Mouse (Mus musculus): ENCODE data around the gene Vwa3a.
"Not testable (repeated sequence)": the region's sequence is repeated elsewhere in the genome, so short reads cannot be mapped to it uniquely, and the experiment has no call there.

Vwa3a gene

DNA sequence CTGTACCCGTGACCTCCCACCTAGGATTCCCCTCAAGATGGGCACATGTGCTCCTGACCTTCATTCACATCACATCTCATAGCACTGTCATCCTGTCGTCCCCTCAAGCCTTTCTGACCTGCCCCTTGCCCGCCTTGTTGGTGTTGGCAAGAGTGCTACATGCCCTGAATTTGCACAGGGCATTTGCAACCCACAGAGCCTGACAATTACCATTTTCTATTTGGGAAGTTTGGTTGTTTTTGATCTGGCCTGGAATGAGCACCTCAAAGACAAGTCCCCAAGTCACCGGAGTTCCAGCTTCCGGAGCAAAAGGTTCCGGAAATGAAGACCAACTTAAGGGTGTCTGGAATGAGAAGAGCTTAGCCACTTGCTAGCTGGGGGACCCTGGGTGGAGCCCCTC lies at the start of gene Vwa3a:
TSS of gene Vwa3a (plus strand) at position 301 of the 400 bp plus-strand sequence.
- DNase-seq, result no peak

DNA sequence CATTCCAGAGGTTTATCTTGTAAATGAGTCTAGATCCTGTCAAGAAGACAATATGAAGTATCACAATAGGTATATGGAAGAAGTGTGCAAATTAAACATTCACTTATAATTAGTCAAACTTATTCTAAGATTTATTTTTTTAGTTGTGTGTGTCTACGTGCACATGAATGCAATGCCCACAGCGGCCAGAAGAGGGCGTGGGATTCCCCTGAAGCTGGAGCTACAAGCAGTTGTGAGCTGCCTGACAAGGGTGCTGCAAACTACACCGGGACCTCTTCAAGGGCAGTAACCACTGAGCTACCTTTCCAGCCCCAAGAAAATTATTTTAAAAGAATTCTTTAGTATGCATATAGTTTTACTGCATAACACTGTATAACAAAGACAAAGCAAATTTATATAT lies 48.5 kb upstream of the Vwa3a start:
- DNase-seq, result peak; percentile 39

GRCm38 (mm10) chr7:120693831-120694375 lies 45.2 kb upstream of the Vwa3a start:
- no peak for DNase-seq

DNA sequence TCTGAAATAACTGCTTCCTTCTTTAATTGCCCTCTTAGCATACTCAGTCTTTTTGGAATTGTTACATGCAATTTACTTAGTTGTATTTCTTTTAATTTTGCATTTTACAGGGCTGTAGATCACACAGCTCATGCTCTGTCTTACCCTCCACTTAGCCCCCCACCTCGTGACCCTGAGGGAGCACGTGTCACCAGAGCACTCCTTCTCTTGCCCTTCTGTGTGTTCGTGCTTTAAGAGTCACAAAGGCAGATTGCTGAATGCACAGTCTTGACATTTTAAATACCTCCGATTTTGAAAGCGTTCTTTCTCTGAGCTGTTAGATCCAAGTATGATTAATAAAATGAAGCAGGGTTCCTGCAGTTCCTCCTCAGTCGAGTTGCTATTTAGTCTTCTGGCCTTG lies 43.9 kb upstream of the Vwa3a start:
- DNase-seq, result no peak

DNA sequence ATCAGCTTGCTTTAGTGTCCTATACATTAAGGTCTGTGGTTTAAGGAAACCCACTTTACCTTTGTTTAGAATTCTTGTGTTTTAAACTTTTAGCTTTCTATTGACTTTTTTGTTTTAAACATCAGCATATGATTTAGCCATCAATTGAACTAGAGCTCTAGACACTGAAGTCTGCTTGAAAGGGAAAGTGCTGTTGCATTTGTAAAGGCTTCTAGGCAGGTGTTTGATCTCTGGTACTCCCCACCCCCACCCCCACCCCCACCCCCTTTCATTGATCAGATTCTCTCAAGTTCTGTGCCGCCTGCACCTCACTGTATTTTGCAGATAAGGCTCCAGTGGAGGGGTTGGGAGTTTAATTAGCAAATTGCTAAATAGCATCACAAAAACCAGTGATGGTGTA lies 43.5 kb upstream of the Vwa3a start:
- DNase-seq, result no peak

GRCm38 (mm10) chr7:120696331-120696730 lies 42.8 kb upstream of the Vwa3a start:
- no peak for DNase-seq

DNA sequence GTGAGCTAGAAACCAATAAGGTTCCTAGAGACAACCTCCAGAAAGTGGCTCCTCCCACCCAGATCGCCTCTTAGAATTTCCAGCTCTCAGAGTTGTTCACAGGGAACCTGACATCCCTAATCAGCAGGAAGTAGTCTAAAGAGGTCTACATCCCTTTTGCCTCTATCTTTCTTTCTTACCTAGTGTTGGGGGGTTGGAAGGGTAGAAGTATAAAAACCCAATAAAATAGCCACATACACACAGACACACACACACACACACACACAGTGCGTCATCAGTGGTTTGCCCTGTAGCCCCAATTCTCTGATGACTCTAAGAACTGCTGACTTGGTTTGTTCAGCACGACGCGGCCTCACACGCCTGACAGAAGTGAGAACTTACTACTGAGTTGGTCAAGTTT lies 39.5 kb upstream of the Vwa3a start:
- no peak for DNase-seq

- no peak for DNase-seq
Measured at GRCm38 (mm10) chr7:120703888-120704287, 35.2 kb upstream of the Vwa3a start.

GRCm38 (mm10) chr7:120712071-120712470 lies 27.0 kb upstream of the Vwa3a start:
- DNase-seq, result no peak

DNA sequence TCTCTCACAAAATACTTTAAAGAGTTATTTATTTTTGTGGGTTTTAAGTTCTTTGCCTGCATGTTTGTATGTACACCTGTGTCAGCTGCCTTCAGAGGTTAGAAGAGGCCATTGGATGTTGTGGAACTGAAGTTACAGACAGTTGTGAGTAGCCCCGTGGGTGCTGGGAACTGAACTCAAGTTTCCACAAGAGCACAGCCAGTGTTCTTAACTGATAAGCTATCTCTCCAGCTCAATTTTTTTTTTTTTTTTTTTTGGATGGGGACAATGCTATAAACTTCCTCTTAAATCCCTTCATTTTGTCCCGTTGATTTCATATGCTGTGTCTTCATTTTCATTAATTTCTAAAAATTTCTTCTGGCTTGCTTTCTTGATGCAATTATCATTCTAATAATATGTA lies 25.9 kb upstream of the Vwa3a start:
- no peak for DNase-seq

DNA sequence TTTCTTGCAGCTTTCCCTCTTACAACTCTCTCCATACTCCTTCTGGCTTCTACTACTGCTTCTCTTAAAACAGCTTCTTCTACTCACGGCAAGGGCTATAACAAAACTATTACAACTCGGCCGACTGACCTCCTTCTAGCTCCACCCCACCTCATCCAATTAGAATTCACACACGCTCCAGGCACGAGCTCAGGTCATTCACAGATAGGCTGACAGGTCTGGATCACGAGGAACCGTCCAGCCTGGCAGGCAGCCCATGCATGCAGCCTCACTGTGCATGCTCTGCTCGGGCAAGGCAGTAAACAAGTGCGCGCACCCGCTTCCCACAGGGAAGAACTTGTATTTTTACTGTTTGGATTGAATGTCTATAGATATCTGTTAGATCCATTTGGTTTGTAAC lies 25.2 kb upstream of the Vwa3a start:
- DNase-seq, result not testable (repeated sequence)

DNA sequence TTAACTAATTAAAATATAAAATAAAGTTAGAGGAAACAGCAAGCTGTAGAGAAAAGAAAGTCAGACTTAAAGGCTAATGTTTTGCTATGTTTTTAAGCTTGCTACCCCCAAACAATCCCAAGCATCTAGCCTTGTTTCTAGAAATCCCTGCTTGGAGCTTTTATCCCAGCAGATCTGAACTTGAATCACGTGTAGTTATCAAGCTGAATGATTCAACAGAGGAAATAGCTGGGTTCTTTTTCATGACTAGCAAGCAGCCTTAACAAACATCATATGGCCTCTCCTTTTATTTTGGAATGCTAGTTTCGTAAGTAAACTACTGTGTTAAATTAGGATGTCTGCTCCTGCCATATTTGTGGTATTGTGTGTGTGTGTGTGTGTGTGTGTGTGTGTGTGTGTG lies 21.9 kb upstream of the Vwa3a start:
- DNase-seq, result no peak

DNA sequence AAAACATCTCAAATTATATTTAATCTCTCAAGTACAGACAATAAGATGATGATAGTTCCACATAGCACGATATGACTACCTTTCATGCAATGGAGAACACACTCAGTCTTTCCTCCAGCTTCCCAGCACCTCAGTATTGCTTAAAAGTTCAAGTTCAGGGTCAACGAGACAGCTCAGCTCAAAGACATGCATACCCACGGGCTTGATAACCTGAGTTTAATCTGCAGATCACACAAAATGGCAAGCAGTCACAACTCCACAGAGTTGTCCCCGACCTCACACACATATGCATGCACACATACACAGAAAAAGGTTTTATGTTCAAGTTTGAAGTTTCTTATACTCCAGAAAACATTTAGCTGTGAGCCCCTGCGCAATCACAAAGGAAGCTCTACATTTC lies 18.1 kb upstream of the Vwa3a start:
- no peak for DNase-seq

GRCm38 (mm10) chr7:120721456-120721855 lies 17.7 kb upstream of the Vwa3a start:
- DNase-seq, result no peak

- DNase-seq, result no peak
Measured at GRCm38 (mm10) chr7:120722063-120722462, 17.1 kb upstream of the Vwa3a start.

GRCm38 (mm10) chr7:120722839-120723278 lies 16.3 kb upstream of the Vwa3a start:
- no peak for DNase-seq

DNA sequence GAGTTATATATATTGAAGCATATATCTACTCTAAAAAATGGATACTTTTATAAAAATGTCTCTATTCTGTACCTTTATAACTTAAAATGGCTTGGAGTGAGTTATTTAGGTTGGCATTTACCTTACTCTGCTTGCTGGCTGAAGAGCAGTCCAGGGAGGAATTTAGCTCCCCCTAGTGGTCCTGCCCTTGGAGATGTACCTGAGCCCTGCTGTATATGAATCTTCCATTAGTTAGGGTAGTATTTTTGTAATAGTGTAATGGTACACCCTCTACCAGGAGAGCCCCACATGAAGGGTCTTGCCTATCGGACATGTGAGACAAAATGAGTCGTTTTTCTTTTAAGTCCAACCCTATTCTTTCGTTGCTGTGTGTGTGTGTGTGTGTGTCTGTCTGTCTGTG lies 11.5 kb upstream of the Vwa3a start:
- peak; percentile 56 for DNase-seq

- no peak for DNase-seq
Measured at GRCm38 (mm10) chr7:120729635-120730034, 9.5 kb upstream of the Vwa3a start.

DNA sequence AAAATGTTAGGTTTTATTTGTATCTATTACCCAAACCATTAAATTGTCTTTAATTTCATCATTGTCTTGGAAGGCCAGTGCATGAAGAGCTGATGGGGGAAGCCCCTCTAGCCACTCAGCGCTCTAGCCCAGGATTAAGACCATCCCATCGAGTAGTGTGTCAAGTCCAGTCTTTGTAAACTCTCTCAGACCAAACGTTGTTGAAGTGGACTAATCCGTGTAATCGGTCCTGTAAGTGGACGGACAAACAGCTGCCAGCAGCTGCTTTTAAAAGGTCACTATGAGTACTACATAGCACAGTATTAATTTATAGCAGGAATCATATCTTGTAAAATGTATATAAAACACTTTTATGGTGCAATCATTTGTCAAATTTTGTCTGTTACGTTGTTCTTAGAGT lies 6.2 kb upstream of the Vwa3a start:
- peak; percentile 67 for DNase-seq

DNA sequence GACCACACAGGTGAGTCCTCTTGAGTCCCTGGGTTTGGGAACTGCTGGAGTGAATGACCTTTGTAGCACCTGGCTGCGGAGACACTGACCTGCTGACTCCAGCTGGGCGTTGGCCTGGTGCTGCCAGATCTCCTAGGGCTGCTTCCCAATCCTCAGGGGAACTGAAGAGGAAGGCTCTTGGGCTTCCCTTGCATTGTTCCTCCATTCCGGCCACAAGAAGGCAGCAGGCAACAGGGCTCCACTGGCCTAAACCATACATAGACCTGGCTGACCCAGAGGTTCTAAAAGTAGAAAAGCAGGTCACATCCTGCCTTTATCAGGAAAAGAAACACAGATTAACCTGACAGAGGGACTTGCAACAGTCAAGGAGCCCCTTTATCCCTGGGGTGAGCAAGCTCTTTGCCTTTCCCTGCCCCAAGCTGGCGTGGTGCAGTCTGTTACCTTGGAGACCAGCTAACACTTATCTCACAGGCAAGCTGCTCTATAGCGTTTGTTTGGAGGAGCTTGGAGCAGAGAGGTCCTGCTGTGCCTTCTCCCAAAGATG lies 512 bp downstream of the Vwa3a start:
- peak; percentile 46 for DNase-seq

- no peak for DNase-seq
Measured at GRCm38 (mm10) chr7:120743366-120744351, 4.5 kb downstream of the Vwa3a start.

DNA sequence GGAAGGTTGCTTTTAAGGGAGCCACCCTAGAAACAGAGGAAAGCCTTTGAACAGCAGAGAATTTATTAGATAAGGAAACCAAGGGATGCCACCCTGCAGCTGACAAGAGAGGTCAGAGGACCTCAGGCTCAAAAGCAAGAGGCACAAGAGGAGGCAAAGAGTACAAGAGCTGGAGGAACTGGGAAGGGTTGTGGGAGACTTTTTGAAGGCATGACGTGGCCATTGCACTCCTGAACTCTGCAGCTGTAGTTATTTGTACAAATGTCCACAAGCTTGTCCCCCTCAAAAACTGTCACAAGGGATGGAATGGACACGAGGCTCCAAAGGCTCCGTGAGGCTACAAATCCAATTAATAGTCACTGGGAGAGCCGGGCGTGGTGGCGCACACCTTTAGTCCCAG lies 5.5 kb downstream of the Vwa3a start:
- DNase-seq, result peak; percentile 43

- no peak for DNase-seq
Measured at GRCm38 (mm10) chr7:120746029-120746428, 6.9 kb downstream of the Vwa3a start.

DNA sequence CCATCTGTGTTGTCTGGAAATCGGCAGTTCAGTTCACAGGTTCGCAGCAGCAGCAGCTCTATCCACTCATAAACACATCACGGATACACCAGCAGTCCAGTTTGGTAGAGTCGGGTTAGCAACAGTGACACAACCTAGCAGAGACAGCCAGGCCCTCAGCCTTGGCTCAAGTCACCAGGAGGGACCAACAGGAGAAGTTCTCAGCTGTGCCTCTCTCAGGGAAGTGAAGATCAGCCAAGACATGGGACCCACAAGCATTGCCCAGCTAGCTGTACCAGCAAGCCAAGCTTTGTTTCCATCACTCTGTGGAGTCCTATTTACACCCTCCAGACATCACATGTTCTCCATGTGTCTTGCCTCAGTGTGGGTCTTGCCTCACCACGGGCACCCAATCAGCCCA lies 7.7 kb downstream of the Vwa3a start:
- no peak for DNase-seq
